25 mouse cellular contexts compared by ENCODE assay signal in genomic region chr17:69487116-69487515, GRCm38 (mm10). TPM values are rescaled to one million over a fixed set of nuclear protein-coding genes. Genes with fewer than 3 reads are reported as not detected.
DNase-seq lines count a peak whose midpoint lies in the region; ATAC-seq and TF ChIP-seq lines count a peak whose summit lies in the region.
"Had no signal": no experiment of that assay in that cellular context is flagged by ENCODE, and none has a peak within 500 bp of the region (broad histone marks: within the 10 kb centered on the region; RNA-seq: fewer than 3 reads in every experiment).

No protein-coding gene starts in this region.

- peak; percentile 31; the same call in 1 of the 2 replicates for ATAC-seq in lung, embryonic 14.5 days (ENCODE audit: insufficient read depth)
- no peak for ATAC-seq in hindbrain, embryonic 11.5 days (ENCODE audit: low FRiP score)
- ATAC-seq: activated CD4-positive, CD25-positive, alpha-beta regulatory T cell, adult 4 months; CD4-positive, CD25-positive, alpha-beta regulatory T cell, adult 4 months; forebrain, embryonic 13.5 days; forebrain, embryonic 15.5 days; forebrain, postnatal 0 days; Patski had no signal

- no peaks in the 10 kb centered on the region for H3K9me3 ChIP-seq in lung, embryonic 14.5 days (ENCODE audit: low read depth, low read length)
- no peaks in the 10 kb centered on the region for H3K9me3 ChIP-seq in hindbrain, embryonic 11.5 days (ENCODE audit: control insufficient read depth, low read length)
- H3K9me3 ChIP-seq: embryonic facial prominence, embryonic 10.5 days; embryonic facial prominence, embryonic 12.5 days; forebrain, embryonic 13.5 days had no signal

- no peaks in the 10 kb centered on the region for H3K27me3 ChIP-seq in lung, embryonic 14.5 days (ENCODE audit: insufficient read depth, low read length)
- H3K27me3 ChIP-seq in hindbrain, embryonic 11.5 days (ENCODE audit: control insufficient read depth, insufficient read depth, low read length), result no peaks in the 10 kb centered on the region
- H3K27me3 ChIP-seq: CH12.LX; embryonic facial prominence, embryonic 12.5 days; forebrain, embryonic 13.5 days; forebrain, embryonic 15.5 days had no signal

- no peaks in the 10 kb centered on the region for H3K36me3 ChIP-seq in lung, embryonic 14.5 days (ENCODE audit: insufficient read depth)
- no peaks in the 10 kb centered on the region for H3K36me3 ChIP-seq in hindbrain, embryonic 11.5 days (ENCODE audit: control insufficient read depth, insufficient read depth, low read length)
- H3K36me3 ChIP-seq: embryonic facial prominence, embryonic 10.5 days; embryonic facial prominence, embryonic 12.5 days; forebrain, embryonic 15.5 days; G1E had no signal

- DNase-seq in cerebellum, postnatal 14 days, result peak; percentile 26 to 35
- DNase-seq in cerebellum, adult 9-10 months, result no peak
- DNase-seq in heart, adult 11 months, result peak; percentile 64
- DNase-seq in heart, postnatal 4 days, result no peak
- peak; percentile 37 for DNase-seq in lung, embryonic 14.5 days
- no peak for DNase-seq in lung, postnatal 36 days
- no peak for DNase-seq in hindbrain, embryonic 11.5 days (ENCODE audit: low spot score)
- DNase-seq: adrenal gland, adult 8-10 months; adrenal gland, postnatal 14 days; adrenal gland, postnatal 36 days; B cell, adult 2 months; cerebellum, adult 18-20 months; cerebellum, adult 9-11 months; forebrain, postnatal 0 days had no signal

- H3K4me3 ChIP-seq in lung, embryonic 14.5 days (ENCODE audit: low read depth, low read length), result no peak overlapping the region
- no peak overlapping the region for H3K4me3 ChIP-seq in hindbrain, embryonic 11.5 days (ENCODE audit: low read depth, low read length)
- H3K4me3 ChIP-seq: embryonic facial prominence, embryonic 10.5 days; embryonic facial prominence, embryonic 12.5 days; forebrain, embryonic 13.5 days; forebrain, embryonic 15.5 days had no signal

- no peak overlapping the region for H3K9ac ChIP-seq in lung, embryonic 14.5 days
- no peak overlapping the region for H3K9ac ChIP-seq in hindbrain, embryonic 11.5 days (ENCODE audit: low read depth, low read length)
- H3K9ac ChIP-seq: embryonic facial prominence, embryonic 12.5 days; forebrain, embryonic 13.5 days; forebrain, embryonic 15.5 days; forebrain, postnatal 0 days had no signal

- H3K4me2 ChIP-seq in lung, embryonic 14.5 days, result no peak overlapping the region
- no peak overlapping the region for H3K4me2 ChIP-seq in hindbrain, embryonic 11.5 days (replicated peaks; ENCODE audit: low read depth, low read length)
- H3K4me2 ChIP-seq: embryonic facial prominence, embryonic 12.5 days; forebrain, embryonic 13.5 days; forebrain, embryonic 15.5 days had no signal

- H3K27ac ChIP-seq in lung, embryonic 14.5 days (ENCODE audit: low read depth), result no peak overlapping the region
- H3K27ac ChIP-seq in hindbrain, embryonic 11.5 days (ENCODE audit: low read depth, low read length), result no peak overlapping the region
- H3K27ac ChIP-seq: embryonic facial prominence, embryonic 10.5 days; embryonic facial prominence, embryonic 12.5 days; forebrain, embryonic 13.5 days; forebrain, embryonic 15.5 days had no signal

- TF ChIP-seq CTCF in lung, embryonic 14.5 days (IDR thresholded peaks at IDR 0.05; ENCODE audit: low read depth), result no peak

- no peaks in the 10 kb centered on the region for H3K4me1 ChIP-seq in lung, embryonic 14.5 days (ENCODE audit: insufficient read depth)
- H3K4me1 ChIP-seq in hindbrain, embryonic 11.5 days (replicated peaks; ENCODE audit: control insufficient read depth, insufficient read depth, low read length), result no peaks in the 10 kb centered on the region
- H3K4me1 ChIP-seq: embryonic facial prominence, embryonic 10.5 days; embryonic facial prominence, embryonic 12.5 days; forebrain, embryonic 13.5 days; forebrain, embryonic 15.5 days had no signal

- WGBS in lung, embryonic 14.5 days, result 63% methylated on average over 12 of the region's 12 CpGs
- 90% methylated on average over 12 of the region's 12 CpGs for WGBS in hindbrain, embryonic 11.5 days

RNA-seq across cellular contexts. Expression of gene Akain1, which starts 48.0 kb away (rescaled TPM):
- under 1 TPM in 1 of 2 experiments, not detected in 1; 0.19 TPM for total RNA-seq in heart, postnatal 4 days (2021)
- not detected in 2 replicates for polyA plus RNA-seq in lung, embryonic 14.5 days (2014; fragmentation: Nextera tagmentation; extraction: Ambion mirVana)
- polyA plus RNA-seq in hindbrain, embryonic 11.5 days (2014; fragmentation: Nextera tagmentation; extraction: Ambion mirVana), result not detected in 2 replicates
- total RNA-seq: adrenal gland, adult 18-20 months; adrenal gland, postnatal 14 days; adrenal gland, postnatal 36 days; CH12.LX had no signal
- polyA plus RNA-seq: activated CD4-positive, CD25-positive, alpha-beta regulatory T cell, adult 4 months; CD4-positive, CD25-positive, alpha-beta regulatory T cell, adult 4 months; embryonic facial prominence, embryonic 10.5 days; embryonic facial prominence, embryonic 12.5 days; embryonic facial prominence, embryonic 14.5 days; G1E; Patski had no signal

Comparison
In these comparisons a context has a peak if more than half of its experiments do, and no peak if none do; other contexts are left out.
1. DNase-seq: peak in cerebellum, postnatal 14 days (2 of 2), heart, adult 11 months (single experiment) and lung, embryonic 14.5 days (single experiment); none in cerebellum, adult 9-10 months (single experiment), heart, postnatal 4 days (single experiment), lung, postnatal 36 days (single experiment) and hindbrain, embryonic 11.5 days (single experiment).